Mouse (Mus musculus) monocyte, adult 2 months (primary cell): ENCODE results near the gene Kcnma1.

Experiments
- DNase-seq, 2 experiments: peaks; one replicate each; pipeline ENCODE4 v3.0.0; 2022; ENCODE audit warnings: low spot score in 2 of 2, low read depth in 1 of 2

Kcnma1 gene

DNA sequence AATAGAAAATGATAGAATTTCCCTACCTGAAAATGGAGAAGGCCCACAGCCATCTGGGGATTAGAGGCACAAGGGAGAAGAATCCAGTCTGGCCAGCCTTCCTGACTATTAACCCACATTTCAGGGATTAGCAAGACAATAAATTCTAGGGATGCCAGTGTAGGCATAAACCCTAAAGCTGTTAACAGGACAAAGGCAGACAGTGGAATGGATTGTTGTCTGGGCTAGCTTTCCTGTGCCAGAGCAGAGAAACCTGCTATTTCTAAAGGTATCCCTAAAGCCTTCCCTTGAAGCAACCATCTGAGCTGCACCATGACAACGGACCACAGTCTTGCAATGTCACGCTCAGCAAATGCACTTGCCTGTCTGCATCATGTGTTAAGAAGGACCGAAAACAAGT, 642.3 kb downstream of the Kcnma1 start:
- DNase-seq = no peak

DNA sequence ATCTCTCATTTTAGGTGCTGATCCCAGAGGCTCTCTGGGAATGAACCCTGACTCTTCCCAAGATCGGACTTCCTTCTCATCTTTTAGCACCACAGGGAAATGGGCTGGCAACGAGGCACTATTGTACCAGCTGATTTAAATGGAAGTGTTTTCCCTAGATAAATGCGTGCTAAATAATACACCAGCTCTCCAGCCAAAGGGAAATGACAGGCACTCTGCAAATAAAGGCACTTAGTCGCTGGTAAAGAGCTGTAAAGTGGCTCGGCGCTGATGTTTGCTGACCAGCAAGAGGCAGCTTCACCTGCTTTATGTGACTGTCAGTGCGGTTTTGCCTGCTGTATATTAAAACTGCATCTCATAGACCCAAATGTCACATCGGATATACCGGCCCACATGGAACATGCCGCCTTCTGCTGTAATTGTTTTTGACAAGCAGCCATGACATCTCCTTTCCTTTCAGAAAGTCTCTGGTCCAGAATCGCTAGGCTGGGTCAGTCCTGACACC, 653.7 kb downstream of the Kcnma1 start:
- DNase-seq = no peak

DNA sequence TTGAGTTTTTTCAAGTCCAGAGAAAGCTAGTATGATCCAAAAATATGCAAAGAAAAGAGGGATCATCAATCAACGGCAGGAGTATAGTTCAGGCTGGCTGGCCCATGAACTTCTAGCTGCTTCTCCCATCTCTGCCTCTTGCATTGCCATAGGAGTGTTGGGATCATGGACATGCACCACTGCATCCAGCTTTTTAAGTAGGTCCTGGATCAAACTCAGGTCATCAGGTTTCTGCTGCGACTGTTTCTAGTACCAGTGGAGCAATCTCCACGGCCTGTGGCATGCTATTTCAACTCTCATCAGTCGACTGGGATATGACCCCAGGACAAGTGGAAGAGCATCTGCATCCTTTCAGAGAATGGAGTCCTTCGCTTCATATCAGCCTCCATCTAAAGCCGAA, 655.5 kb downstream of the Kcnma1 start:
- no peak for DNase-seq

DNA sequence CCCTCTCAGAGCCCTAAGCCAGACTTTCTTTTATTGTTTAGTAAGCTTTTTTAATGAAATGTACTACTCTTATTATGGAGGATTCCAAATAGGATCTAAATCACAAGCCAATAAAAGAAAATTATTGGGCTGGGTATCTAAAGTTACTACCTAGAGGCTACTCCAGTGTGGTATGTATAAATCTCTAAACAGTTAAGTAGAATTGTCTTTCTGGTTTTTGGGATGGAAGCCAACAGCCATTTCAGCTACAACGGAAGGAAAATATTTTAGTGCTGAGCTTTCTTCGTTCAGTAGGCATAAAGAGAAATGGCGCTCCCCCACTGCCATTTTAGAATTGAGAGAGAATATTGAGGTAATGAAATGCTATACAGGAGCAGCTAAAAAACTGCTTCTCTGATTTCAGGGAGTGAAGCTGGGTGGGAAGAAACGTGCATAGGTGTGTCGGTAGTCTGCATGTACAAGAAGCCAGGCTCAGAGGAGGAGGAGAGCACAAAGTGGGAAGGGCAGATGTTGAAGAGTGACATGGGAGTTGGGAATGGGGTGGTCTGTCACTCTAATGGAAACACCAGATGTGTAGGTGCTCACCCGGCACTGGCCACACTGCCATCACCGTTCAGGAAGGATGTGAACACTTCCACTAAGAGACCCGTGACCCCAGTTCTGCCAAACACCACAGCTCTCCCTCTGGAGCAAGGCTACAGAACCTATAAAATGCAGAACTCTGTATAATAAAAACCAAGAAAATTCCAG, 656.6 kb downstream of the Kcnma1 start:
- no peak for DNase-seq

DNA sequence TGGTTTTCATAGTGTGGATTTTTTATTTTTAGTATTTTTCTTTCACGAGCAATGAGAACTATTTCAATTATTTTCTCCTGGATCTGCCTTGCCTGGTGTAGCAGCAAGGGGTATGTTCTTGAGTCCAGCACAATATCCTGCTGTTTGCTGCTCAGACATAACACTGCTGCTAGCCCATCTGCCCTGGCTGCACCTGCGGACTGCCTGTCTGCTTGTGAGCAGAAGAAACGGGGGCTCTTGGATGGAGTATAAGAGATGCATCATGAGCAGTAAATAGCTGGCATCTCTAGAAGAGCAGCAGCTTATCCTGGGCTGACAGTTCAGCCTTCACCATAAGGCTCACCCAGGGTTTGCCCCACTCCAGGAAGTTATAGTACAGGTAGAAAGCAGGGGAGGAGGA, 687.5 kb downstream of the Kcnma1 start:
- DNase-seq = no peak

DNA sequence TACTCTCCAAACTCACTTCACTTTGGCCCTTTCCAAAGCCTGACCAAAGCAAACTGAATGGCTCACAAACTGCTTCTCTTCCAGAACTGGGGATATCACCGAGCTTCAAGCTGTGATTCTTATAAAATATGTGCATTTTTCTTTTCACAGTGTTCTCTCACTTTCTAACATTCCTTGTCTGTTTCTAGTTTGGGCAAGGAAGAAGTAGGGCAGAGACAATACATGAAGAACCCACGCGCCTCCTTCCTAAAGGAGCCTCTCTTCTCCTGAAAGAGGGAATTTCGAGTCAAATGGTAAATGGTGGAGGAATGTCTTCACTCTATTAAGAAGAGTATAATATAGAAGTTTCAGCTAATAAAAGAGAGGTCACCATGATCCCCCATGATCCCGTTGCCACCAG, 709.0 kb downstream of the Kcnma1 start:
- DNase-seq = no peak

- DNase-seq = no peak
Measured at GRCm38 (mm10) chr14:23300443-23300842, 713.8 kb downstream of the Kcnma1 start.

DNA sequence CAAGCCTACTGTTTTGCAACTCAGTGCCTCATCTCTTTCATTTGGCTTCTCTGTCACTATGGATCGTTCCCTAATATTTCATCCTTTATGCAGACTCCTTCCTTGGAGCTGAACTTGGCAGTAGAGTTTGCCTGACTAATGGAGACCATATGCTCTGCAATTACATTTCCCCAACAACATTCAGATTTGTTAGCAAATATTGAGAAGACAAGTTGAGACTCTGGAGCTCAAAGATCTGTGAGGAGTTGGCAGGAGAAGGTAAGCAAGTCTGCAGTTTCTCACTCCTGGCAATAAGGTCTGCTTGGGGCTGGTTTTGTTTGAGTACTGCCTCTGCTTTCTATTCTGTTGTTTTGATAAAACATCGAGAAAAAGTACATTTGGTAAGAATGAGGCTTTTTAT, 723.7 kb downstream of the Kcnma1 start:
- DNase-seq = no peak

DNA sequence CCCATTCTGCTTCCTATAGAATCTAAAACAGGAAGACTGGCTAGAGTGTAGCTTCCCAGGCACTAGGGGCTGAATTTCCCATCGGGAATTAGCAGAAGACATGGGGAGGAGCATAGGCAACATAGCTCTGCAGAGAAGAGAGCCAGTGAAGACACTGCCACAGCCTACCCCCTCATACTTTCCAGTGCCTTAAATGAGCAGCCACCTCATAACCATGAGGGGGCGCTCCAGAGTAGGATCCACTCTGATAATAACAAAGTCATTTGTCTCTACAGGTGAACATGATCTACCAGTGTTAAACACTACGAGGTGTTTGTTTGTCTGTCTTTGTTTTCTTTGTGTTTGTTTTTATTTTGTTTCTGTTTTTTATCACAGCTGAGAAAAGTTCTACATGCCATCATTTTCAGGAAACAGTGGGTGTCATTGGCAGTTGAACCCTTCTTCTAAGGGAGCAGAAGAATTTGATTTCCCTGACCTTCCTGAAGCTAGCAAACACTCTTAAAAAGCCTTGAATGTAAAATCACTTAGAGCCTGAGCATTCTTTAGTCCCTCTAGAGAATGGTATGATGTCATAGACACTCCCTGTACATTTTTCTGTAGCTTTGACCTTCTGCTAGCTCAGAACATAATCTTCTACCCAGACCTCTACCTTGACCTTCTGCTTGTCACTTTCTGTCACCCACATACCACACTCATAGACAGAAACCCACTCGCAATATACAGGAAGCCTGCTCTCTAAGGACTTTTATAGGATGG, 747.6 kb downstream of the Kcnma1 start:
- no peak for DNase-seq

- DNase-seq = no peak
Measured at GRCm38 (mm10) chr14:23253154-23253553, 761.1 kb downstream of the Kcnma1 start.

GRCm38 (mm10) chr14:23244446-23244845, 769.8 kb downstream of the Kcnma1 start:
- DNase-seq = no peak

- no peak for DNase-seq
Measured at GRCm38 (mm10) chr14:23243857-23244256, 770.4 kb downstream of the Kcnma1 start.
